ENCODE assay signal across 24 mouse cellular contexts in the genomic region with DNA sequence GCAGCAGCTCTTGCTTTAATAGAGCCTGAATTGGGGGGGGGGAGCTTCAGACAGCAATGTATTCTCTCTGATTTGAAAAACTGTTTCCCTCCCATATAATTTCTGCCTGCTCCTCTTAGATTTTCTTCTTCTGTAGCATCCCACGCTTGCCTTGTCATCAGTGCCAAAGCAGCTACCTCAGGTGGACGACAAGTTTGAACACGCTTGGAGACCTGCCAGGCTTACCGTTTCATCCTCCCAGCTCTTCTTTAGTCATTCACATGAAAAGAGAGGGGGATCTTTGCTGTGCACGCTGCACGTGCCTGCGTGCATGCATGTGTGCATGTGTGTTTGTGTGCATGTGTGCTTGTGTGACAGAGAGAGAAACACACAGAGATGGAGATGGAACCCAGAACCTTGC. TPM values are rescaled to one million over a fixed set of nuclear protein-coding genes. Genes with fewer than 3 reads are reported as not detected.
DNase-seq lines count a peak whose midpoint lies in the region; ATAC-seq lines count a peak whose summit lies in the region.
"Had no signal": no experiment of that assay in that cellular context is flagged by ENCODE, and none has a peak within 500 bp of the region (broad histone marks: within the 10 kb centered on the region; RNA-seq: fewer than 3 reads in every experiment).

No protein-coding gene starts in this region.

- peak; percentile 7 to 53 for DNase-seq in frontal cortex, adult 2 months (ENCODE audit: extremely low spot score in 1 of 2, low spot score in 1 of 2)
- DNase-seq in frontal cortex, postnatal 14 days (ENCODE audit: low spot score in 2 of 2): no peak
- DNase-seq in midbrain, embryonic 11.5 days (ENCODE audit: low spot score, missing footprints): peak; percentile 45
- DNase-seq in midbrain, embryonic 14.5 days: no peak
- peak; percentile 62 to 69 for DNase-seq in right cerebral cortex, adult 2 months (ENCODE audit: low spot score in 2 of 2)
- DNase-seq in telencephalon, adult 2 months (ENCODE audit: low read depth, low spot score): peak; percentile 38
- DNase-seq in heart, adult 8-10 months (ENCODE audit: low spot score): no peak
- DNase-seq in layer of hippocampus, postnatal 25 days (ENCODE audit: extremely low spot score in 1 of 2, low spot score in 1 of 2): no peak
- DNase-seq: adrenal gland, postnatal 36 days; cerebellum, adult 11 months; cerebellum, adult 9-11 months; gastrocnemius, postnatal 25 days; heart, postnatal 36 days; kidney, adult 18-20 months; liver, postnatal 0 days had no signal

- no peak for ATAC-seq in midbrain, embryonic 11.5 days (ENCODE audit: low FRiP score)
- no peak for ATAC-seq in midbrain, embryonic 14.5 days (ENCODE audit: low FRiP score, low TSS enrichment)
- ATAC-seq: forebrain, embryonic 13.5 days; liver, postnatal 0 days; lung, postnatal 0 days had no signal

- 95% methylated on average over 7 of the region's 7 CpGs for WGBS in midbrain, embryonic 11.5 days
- 89% methylated on average over 7 of the region's 7 CpGs for WGBS in midbrain, embryonic 14.5 days

- H3K4me1 ChIP-seq in midbrain, embryonic 11.5 days (ENCODE audit: control insufficient read depth, insufficient read depth, low read length): no peaks in the 10 kb centered on the region
- no peaks in the 10 kb centered on the region for H3K4me1 ChIP-seq in midbrain, embryonic 14.5 days (ENCODE audit: control insufficient read depth, insufficient read depth, low read length)
- H3K4me1 ChIP-seq: embryonic facial prominence, embryonic 12.5 days; limb, embryonic 12.5 days; neural tube, embryonic 15.5 days had no signal

- no peak overlapping the region for H3K27ac ChIP-seq in midbrain, embryonic 11.5 days (ENCODE audit: low read depth, low read length)
- no peak overlapping the region for H3K27ac ChIP-seq in midbrain, embryonic 14.5 days (replicated peaks; ENCODE audit: low read depth, low read length)
- H3K27ac ChIP-seq: embryonic facial prominence, embryonic 12.5 days; forebrain, embryonic 13.5 days; heart, embryonic 15.5 days; hindbrain, embryonic 13.5 days; limb, embryonic 12.5 days; macrophage; neural tube, embryonic 15.5 days had no signal

- H3K9ac ChIP-seq in midbrain, embryonic 11.5 days (ENCODE audit: low read length): no peak overlapping the region
- no peak overlapping the region for H3K9ac ChIP-seq in midbrain, embryonic 14.5 days (replicated peaks; ENCODE audit: low read length)
- H3K9ac ChIP-seq: embryonic facial prominence, embryonic 12.5 days; forebrain, embryonic 13.5 days; heart, embryonic 15.5 days; hindbrain, embryonic 13.5 days; limb, embryonic 12.5 days; liver, postnatal 0 days; neural tube, embryonic 15.5 days had no signal

- H3K27me3 ChIP-seq in midbrain, embryonic 11.5 days (ENCODE audit: control insufficient read depth, insufficient read depth, low read length): no peaks in the 10 kb centered on the region
- no peaks in the 10 kb centered on the region for H3K27me3 ChIP-seq in midbrain, embryonic 14.5 days (ENCODE audit: control insufficient read depth, insufficient read depth, low read length)
- H3K27me3 ChIP-seq: embryonic facial prominence, embryonic 12.5 days; forebrain, embryonic 13.5 days; heart, embryonic 15.5 days; hindbrain, embryonic 13.5 days; limb, embryonic 12.5 days; neural tube, embryonic 15.5 days had no signal

- no peak overlapping the region for H3K4me2 ChIP-seq in midbrain, embryonic 11.5 days
- no peak overlapping the region for H3K4me2 ChIP-seq in midbrain, embryonic 14.5 days (ENCODE audit: low read length)
- H3K4me2 ChIP-seq: embryonic facial prominence, embryonic 12.5 days; forebrain, embryonic 13.5 days; heart, embryonic 15.5 days; hindbrain, embryonic 13.5 days; limb, embryonic 12.5 days; liver, embryonic 11.5 days; neural tube, embryonic 15.5 days had no signal

- H3K4me3 ChIP-seq in midbrain, embryonic 11.5 days (ENCODE audit: low read depth, low read length): no peak overlapping the region
- H3K4me3 ChIP-seq in midbrain, embryonic 14.5 days (replicated peaks; ENCODE audit: low read depth, low read length): no peak overlapping the region
- H3K4me3 ChIP-seq: embryonic facial prominence, embryonic 12.5 days; forebrain, embryonic 13.5 days; heart, embryonic 15.5 days; hindbrain, embryonic 13.5 days; limb, embryonic 12.5 days; neural tube, embryonic 15.5 days had no signal

- H3K36me3 ChIP-seq in midbrain, embryonic 11.5 days (ENCODE audit: control insufficient read depth, insufficient read depth, low read length): no peaks in the 10 kb centered on the region
- no peaks in the 10 kb centered on the region for H3K36me3 ChIP-seq in midbrain, embryonic 14.5 days (ENCODE audit: control insufficient read depth, insufficient read depth, low read length)
- H3K36me3 ChIP-seq: embryonic facial prominence, embryonic 12.5 days; heart, embryonic 15.5 days; hindbrain, embryonic 13.5 days; limb, embryonic 12.5 days; neural tube, embryonic 15.5 days had no signal

- peaks cover 4% of the 10 kb centered on the region; the same call in 1 of the 2 replicates for H3K9me3 ChIP-seq in midbrain, embryonic 11.5 days (ENCODE audit: control insufficient read depth, low read length)
- no peaks in the 10 kb centered on the region for H3K9me3 ChIP-seq in midbrain, embryonic 14.5 days (ENCODE audit: control insufficient read depth, low read length)
- H3K9me3 ChIP-seq: heart, embryonic 15.5 days; hindbrain, embryonic 13.5 days; neural tube, embryonic 15.5 days had no signal

RNA-seq across cellular contexts. Expression of a gene that starts 59.6 kb away (rescaled TPM):
- polyA plus RNA-seq in frontal cortex, adult 2 months (2012; rRNA removed): 0.78 and 0.90 TPM in 2 replicates
- 0.10 and 0.14 TPM in 2 replicates for polyA plus RNA-seq in midbrain, embryonic 11.5 days (2014; fragmentation: Nextera tagmentation; extraction: Ambion mirVana)
- 0.70 and 1.8 TPM in 2 replicates for polyA plus RNA-seq in midbrain, embryonic 14.5 days (2014; fragmentation: Nextera tagmentation; extraction: Ambion mirVana)
- 1 to 10 TPM in 2 of 4 experiments, under 1 TPM in 2; 0.62 to 1.3 (median 1.0) TPM for total RNA-seq in heart, adult 8-10 months (2022)
- total RNA-seq in layer of hippocampus, postnatal 25 days (2021): 1 to 10 TPM; 2.8 to 4.5 TPM

Comparison
In these comparisons a context has a peak if more than half of its experiments do, and no peak if none do; other contexts are left out.
1. DNase-seq: peak in frontal cortex, adult 2 months (2 of 2), midbrain, embryonic 11.5 days (single experiment), right cerebral cortex, adult 2 months (2 of 2) and telencephalon, adult 2 months (single experiment); none in frontal cortex, postnatal 14 days (0 of 2), midbrain, embryonic 14.5 days (single experiment), heart, adult 8-10 months (single experiment) and layer of hippocampus, postnatal 25 days (0 of 2).